Mouse (Mus musculus) olfactory bulb, adult 2 months (tissue): ENCODE results near the gene Adipoq. TPM values are rescaled to one million over a fixed set of nuclear protein-coding genes. Genes with fewer than 3 reads are reported as not detected.

Experiments used
- H3K27ac ChIP-seq: fragments of 200-500 bp; 2 replicates; pipeline ENCODE4 v1.5.1; 2012; ENCODE audit warnings: low read depth, low read length; ENCODE audit not compliant: insufficient read depth
- H3K4me1 ChIP-seq: fragments of 200-500 bp; 2 replicates; pipeline ENCODE4 v1.6.1; 2012; ENCODE audit warnings: low read length; ENCODE audit not compliant: control insufficient read depth, insufficient read depth
- H3K4me3 ChIP-seq: fragments of 200-500 bp; 2 replicates; pipeline ENCODE4 v1.5.1; 2012; ENCODE audit warnings: mild to moderate bottlenecking, low read depth, low read length, moderate library complexity; ENCODE audit not compliant: insufficient read depth
- CTCF ChIP-seq: fragments of 200-500 bp; IDR thresholded peaks from 2 replicates; pipeline ENCODE4 v1.5.1; 2012; ENCODE audit warnings: low read depth, mild to moderate bottlenecking, low read length, moderate library complexity; ENCODE audit not compliant: insufficient read depth
- POLR2A ChIP-seq: fragments of 200-500 bp; IDR thresholded peaks from 2 replicates; pipeline ENCODE4 v1.6.1; 2012; ENCODE audit warnings: mild to moderate bottlenecking, low read depth, low read length, moderate library complexity; ENCODE audit not compliant: insufficient read depth
- WGBS: fragments of 180-500 bp; shearing (Covaris S2); methylation state at CpG from one replicate; pipeline ENCODE4 v1.1.7; 2018; 5-methylcytosine and 5-hydroxymethylcytosine counted together
- polyA plus RNA-seq: library from polyadenylated mRNA; stranded (reverse); fragments of >200 nt; gene quantifications from 2 replicates; pipeline ENCODE4 v1.2.4, GENCODE M21; 2012; ENCODE audit warnings: low replicate concordance; ENCODE audit not compliant: missing spikeins, insufficient read depth, insufficient read length

The Adipoq gene
- polyA plus RNA-seq, 1 experiment: not detected

- TF ChIP-seq CTCF (no peak), POLR2A (no peak)
- WGBS: 84% methylated on average over 4 of the region's 4 CpGs
These were observed 40.1 kb downstream of the Adipoq start for GRCm38 (mm10) chr16:23186418-23186817.

GRCm38 (mm10) chr16:23187983-23188382 is 41.6 kb downstream of the Adipoq start:
- H3K4me1 ChIP-seq: no peaks in the 10 kb centered on the region
- 86% methylated on average over 7 of the region's 7 CpGs for WGBS
- no peak overlapping the region for H3K27ac ChIP-seq
- no peak overlapping the region for H3K4me3 ChIP-seq
- no peak for TF ChIP-seq POLR2A
- no peak for TF ChIP-seq CTCF

More at GRCm38 (mm10) chr16:23186418-23186817, 40.1 kb downstream of the Adipoq start:
- Histone ChIP-seq H3K27ac (no peak overlapping the region), H3K4me3 (no peak overlapping the region), H3K4me1 (no peaks in the 10 kb centered on the region)

GRCm38 (mm10) chr16:23189612-23190011 is 43.3 kb downstream of the Adipoq start:
- Histone ChIP-seq H3K4me1 (no peaks in the 10 kb centered on the region), H3K4me3 (no peak overlapping the region), H3K27ac (no peak overlapping the region)
- 76% methylated on average over 1 of the region's 1 CpGs for WGBS
- TF ChIP-seq POLR2A (no peak), CTCF (no peak)

GRCm38 (mm10) chr16:23191560-23192242 is 45.4 kb downstream of the Adipoq start:
- H3K4me1 ChIP-seq: no peaks in the 10 kb centered on the region
- H3K4me3 ChIP-seq: no peak overlapping the region
- no peak overlapping the region for H3K27ac ChIP-seq
- no peak for TF ChIP-seq CTCF
- TF ChIP-seq POLR2A: no peak
- 87% methylated on average over 9 of the region's 9 CpGs for WGBS

- Histone ChIP-seq H3K4me1 (no peaks in the 10 kb centered on the region), H3K27ac (no peak overlapping the region), H3K4me3 (no peak overlapping the region)
- TF ChIP-seq CTCF: no peak
- 89% methylated on average over 7 of the region's 7 CpGs for WGBS
These were observed 49.3 kb downstream of the Adipoq start for GRCm38 (mm10) chr16:23195618-23196017.

- Histone ChIP-seq H3K27ac (no peak overlapping the region), H3K4me1 (no peaks in the 10 kb centered on the region), H3K4me3 (no peak overlapping the region)
- TF ChIP-seq POLR2A (no peak), CTCF (no peak)
These were observed 50.0 kb downstream of the Adipoq start for GRCm38 (mm10) chr16:23196296-23196695.

GRCm38 (mm10) chr16:23196791-23197190 is 50.5 kb downstream of the Adipoq start:
- 87% methylated on average over 6 of the region's 6 CpGs for WGBS
- Histone ChIP-seq H3K27ac (no peak overlapping the region), H3K4me3 (no peak overlapping the region), H3K4me1 (no peaks in the 10 kb centered on the region)
- no peak for TF ChIP-seq POLR2A
- no peak for TF ChIP-seq CTCF

- Histone ChIP-seq H3K4me3 (no peak overlapping the region), H3K27ac (no peak overlapping the region), H3K4me1 (peaks cover 3% of the 10 kb centered on the region)
- TF ChIP-seq CTCF: no peak
- no peak for TF ChIP-seq POLR2A
These were observed 55.2 kb downstream of the Adipoq start for GRCm38 (mm10) chr16:23201498-23201897.

Other genes with a start within 250 kb of the Adipoq start
- not detected in 2 replicates for gene Fetub, start 228.2 kb upstream of the Adipoq start, polyA plus RNA-seq
- gene Hrg, start 195.5 kb upstream of the Adipoq start, polyA plus RNA-seq: not detected in 2 replicates
- gene Kng2, start 117.1 kb upstream of the Adipoq start, polyA plus RNA-seq: not detected in 2 replicates
- gene Kng1, start 88.7 kb upstream of the Adipoq start, polyA plus RNA-seq: not detected in 2 replicates
- 425 and 693 TPM in 2 replicates for gene Eif4a2, start 39.1 kb upstream of the Adipoq start, polyA plus RNA-seq
- not detected in 2 replicates for gene Rfc4, start 18.8 kb upstream of the Adipoq start, polyA plus RNA-seq
- gene St6gal1, start 78.2 kb downstream of the Adipoq start, polyA plus RNA-seq: not detected in 2 replicates